Mouse (Mus musculus) T-cell, adult 2 months (primary cell): ENCODE data around the gene Inf2.

ENCODE experiments used
- DNase-seq: peaks from one replicate; pipeline ENCODE4 v3.0.0; 2022; ENCODE audit warnings: low spot score

Inf2 gene

DNA sequence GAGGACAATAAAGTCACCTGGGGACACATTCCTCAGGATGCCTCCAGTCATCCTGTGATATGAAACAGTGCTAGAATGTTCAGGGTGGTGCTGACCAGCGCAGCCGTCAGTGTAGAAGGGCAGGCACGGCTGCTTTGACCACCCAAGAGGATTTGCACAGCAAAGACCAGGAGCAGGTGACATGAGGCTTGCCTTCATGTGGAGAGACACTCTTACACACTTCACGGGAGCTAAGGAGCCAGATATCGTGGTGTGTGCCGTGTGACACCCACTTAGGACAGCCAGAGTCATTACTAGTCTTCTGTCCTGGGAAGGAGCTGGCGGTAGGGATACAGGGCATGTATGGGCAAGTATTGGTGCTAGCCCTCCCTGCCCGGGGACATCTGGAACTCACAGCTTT lies 18.4 kb upstream of the Inf2 start:
- DNase-seq, result no peak

DNA sequence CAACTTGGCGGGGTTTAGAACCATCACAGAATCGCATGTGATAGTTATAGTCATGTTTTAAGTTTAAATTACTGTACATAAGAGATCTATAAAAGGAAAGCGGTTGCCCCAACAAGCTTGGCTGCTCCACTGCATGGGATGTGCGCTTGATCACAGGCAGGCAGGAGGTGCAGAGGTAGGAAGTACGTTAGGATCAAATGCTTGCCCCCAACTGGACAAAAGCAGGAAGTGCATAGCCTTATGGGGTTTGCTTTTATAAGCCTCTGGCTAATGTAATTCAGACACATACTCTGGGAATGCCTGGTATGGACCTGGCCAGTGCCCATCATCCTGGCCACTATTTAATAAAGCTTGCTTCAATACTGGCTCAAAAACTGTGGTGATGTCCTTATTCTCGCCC lies 17.5 kb upstream of the Inf2 start:
- no peak for DNase-seq

DNA sequence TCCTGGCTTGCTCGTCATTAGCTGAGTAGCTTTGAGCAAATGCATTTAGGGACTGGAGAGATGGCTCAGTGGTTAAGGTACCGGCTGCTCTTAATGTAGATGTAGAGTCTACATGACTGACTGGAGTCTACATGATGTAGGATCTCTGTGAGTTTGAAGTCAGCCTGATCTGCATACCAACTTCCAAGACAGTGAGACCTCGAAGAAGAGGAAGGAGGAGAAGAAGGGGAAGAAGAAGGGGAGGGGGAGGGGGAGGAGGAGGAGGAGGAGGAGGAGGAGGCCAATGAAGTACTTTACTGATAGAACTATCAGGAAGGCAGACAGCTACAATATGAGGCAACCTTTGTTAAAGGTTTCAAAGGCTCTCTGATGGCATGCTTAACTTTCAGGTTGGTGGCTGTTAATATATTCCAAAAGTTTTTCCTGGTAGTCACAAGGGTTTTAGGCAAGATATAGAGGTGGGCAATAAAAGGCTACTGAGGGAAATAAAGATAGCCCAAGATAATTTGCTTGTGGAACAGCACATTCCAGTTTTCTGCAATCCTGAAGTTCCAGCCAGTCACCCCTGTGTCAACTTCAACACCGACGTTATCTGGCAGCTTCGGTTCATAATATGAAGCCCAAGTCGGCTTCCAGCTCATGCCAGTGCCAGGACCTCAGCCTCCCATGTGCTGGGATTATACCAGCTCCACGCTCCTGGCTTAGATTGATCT lies 13.2 kb upstream of the Inf2 start:
- no peak for DNase-seq

DNA sequence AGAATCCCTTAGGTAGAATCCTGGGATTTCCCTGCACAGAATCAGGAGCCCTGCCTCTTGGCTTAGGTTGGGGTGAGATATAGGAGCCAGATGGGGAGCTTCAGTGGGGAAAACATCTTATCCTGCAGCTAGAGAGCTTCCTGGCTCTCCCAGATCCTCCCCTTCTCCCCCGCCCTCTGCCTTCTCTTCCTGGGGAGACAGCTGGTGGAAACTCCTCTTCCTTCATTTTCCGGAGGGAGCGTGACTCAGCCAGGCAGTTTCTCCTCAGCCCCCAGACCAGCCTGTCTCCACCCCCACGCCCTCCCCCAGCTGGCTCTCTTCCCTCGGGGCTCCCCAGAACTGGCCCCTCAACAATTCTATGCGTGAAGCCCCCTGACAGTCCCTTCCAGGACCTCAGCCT lies 12.2 kb upstream of the Inf2 start:
- no peak for DNase-seq

DNA sequence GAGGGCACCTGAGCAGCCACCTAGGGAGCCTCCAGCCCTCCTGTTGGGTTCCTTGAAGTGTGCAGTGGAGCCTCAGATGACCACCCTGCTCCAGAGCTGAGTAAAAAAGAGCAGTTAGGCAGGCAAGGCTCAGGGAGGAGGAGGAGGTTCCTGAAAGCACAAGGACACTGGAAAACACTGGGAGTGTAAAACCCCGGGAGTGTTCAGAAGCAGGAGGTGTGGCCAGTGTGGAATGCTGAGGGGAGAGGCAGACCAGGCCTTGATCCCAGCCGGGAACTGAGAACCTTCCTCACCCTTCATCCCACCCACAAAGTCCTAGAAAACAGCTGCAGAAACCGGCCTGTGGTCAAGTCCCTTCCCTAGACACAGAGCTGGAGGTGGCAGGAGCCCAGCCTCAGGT lies 11.8 kb upstream of the Inf2 start:
- no peak for DNase-seq

DNA sequence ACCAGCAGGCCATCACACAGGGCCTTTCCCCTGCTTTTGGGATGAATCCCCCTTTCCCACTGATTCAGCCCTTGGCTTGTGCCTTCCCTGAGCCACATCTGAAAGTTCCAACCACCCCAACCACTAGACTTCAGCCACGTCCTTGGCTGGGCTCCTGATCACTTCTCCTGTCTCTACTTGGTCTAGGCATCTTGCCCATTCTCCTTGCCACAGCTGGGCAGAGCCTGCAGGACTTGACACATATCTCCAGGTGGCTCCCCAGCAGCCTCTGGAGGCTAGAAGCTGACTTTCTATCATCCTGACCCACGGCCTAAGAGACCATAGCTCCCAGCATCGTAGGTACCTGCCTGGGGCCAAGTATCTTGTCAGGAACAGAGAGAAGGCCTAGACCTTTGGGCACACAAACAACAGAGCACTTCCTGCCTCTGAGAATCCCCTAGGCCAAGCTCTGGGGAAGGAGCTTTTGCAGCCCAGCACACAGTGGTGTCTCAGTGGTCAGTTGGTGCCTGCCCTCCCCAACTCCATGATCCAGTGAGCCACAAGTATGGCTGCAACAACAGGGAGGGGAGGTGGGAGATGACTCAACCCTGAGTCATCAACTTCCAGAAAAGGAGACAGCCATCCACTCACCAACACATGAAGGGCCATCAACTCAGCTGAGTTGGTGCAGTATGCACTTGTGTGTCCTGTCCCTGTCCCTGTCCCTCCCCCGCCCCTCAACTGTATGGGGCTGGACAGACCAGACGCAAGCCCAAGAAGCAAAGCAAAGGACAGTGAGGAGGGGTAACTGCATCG lies 10.1 kb upstream of the Inf2 start:
- DNase-seq, result no peak

DNA sequence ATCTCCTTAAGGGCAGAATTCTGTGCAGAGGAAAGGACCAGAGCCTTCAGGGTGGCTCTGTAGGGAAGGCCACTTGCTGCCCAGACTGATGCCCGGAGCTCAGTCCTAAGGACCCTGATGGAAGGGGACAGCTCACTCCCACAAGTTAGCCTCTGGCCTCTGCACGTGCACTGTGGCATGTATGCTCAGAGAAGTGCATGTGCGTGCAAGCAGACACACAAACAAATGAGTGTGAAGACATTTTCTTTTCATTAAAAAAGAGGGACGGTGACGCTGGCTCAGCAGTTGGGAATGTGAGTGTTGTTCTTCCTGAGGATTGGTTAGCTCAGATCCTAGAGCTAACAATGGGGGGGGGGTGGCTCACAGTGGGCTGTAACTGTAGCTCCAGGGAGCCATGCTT lies 9.2 kb upstream of the Inf2 start:
- DNase-seq, result no peak

DNA sequence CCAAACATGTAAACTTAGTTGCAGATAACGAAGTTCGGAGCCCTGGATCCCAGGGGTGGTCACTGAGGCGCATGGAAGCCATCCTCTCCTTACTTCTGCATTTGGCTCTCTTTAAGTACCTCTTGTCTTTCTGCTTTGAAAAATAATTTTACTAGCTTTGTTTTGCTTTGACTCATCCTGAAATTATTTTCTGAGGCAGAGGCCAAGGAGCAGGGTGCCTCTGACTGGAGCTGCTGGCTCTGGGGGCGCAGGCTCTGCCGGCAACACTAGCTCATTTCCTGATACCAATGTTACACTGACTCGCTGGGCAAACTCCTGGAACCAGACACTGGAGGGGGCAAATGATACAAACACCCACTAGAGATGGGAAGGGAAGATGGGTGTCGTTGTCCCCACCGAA lies 8.7 kb upstream of the Inf2 start:
- no peak for DNase-seq

DNA sequence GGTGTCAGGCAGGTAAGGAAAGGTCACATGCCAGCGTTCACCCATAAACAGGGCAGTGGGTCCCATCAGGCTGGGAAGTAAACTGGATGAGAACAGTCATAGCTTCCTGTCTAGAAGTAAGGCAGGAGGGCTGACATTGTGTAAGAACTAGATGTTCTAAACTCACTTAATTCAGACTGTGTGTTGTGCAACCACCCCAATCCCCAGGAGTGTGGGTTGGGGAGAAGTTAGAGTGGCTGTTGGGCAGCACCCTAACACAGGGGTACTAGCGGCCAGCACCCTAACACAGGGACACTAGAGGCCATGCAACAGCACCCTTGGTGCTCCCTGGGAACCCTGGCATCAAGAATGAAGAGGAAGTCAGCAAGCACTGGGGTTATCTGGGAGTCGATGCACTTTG lies 7.5 kb upstream of the Inf2 start:
- no peak for DNase-seq

DNA sequence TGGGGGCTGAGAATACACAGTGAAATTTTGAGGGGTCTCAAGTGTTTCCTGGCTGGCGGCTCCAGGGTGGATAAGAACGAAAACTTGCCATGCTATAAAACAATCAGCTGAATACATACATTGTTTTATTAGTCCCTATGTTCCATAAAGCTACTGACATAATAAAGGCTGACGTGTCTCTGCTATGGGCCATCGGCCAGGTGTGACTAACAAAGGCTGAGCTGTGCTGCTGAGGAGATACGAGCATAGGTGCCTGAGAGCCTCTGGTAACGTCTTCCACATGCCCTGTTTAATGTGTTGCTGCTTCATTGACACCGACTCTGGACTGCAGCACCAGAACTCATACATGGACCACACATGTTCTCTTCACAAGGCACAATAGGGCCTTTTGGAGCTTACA lies 3.6 kb upstream of the Inf2 start:
- DNase-seq, result no peak

DNA sequence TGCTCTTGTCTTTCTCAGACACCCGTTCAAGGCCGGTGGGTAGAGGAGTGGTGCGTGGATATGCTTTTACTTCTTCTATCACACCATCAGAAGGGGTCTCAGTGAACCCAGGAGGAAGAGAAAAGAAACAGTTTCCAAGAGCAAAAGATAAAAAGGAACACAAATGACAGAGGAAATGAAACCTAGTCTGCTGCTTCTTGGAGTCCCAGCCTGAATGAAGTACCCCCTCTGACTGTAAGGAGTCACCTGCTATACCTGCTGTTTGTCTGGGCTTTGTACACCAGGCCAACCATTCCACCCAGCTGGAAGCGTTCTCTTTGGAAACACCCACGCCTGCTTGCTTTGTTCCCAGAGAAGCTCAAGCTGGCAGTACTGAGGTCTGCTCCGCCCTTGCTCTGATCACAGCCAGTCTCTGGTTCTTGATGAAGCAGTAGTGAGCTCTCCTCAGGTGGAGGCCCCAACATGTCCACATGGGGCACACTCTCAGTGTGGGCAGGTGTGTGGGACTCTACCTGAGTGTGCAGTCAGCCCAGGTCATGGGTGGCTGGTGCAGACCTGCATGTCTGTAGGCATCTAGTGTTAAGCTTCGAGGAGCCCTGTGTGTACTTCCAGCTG lies 2.6 kb upstream of the Inf2 start:
- DNase-seq, result no peak

DNA sequence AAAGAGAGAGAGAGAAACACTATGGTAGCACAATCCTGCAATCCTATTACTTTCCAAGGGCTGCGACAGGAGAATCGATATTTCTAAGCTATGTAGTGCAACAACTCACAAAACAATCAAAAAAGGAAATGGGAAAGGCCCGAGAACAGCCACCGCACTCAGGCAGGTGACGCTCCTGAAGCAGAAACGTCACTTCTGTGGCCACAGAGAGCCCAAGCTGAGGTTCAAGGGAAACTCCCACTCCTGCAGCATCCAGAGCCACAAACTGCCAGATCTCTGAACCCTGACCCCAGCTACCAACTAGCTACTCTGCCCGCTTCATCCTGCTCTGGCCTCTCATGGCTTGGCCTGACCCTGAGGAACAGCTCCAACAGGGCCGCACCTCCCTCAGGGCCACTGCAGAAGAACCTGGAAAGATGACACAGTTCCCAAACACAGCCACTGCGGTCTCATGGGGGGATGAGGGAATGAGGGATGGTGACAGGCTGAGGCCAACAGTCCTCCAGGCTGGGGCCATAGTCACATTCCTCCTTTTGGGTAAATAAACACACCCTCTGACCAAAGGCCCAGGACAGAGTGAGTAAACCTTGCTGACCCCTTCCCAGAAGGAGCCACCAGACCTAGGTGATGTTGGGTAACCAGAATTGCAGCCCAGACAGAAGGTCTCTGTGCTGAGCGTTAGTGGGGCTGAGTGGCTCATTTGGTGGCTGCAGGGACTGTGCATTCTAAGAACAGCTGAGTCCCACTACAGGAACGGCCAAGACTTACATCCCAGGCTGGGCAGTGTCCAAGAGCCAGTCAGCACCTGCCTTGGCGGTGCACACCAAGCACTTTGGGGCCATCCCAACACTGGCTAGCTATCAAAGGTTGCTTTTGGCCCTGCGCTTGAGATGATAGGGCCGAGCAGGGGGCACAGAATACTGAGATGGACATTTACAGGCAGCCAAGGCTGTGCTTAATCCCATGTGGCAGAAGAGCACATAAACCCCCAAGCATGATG lies 1.2 kb upstream of the Inf2 start:
- DNase-seq, result peak; percentile 81

DNA sequence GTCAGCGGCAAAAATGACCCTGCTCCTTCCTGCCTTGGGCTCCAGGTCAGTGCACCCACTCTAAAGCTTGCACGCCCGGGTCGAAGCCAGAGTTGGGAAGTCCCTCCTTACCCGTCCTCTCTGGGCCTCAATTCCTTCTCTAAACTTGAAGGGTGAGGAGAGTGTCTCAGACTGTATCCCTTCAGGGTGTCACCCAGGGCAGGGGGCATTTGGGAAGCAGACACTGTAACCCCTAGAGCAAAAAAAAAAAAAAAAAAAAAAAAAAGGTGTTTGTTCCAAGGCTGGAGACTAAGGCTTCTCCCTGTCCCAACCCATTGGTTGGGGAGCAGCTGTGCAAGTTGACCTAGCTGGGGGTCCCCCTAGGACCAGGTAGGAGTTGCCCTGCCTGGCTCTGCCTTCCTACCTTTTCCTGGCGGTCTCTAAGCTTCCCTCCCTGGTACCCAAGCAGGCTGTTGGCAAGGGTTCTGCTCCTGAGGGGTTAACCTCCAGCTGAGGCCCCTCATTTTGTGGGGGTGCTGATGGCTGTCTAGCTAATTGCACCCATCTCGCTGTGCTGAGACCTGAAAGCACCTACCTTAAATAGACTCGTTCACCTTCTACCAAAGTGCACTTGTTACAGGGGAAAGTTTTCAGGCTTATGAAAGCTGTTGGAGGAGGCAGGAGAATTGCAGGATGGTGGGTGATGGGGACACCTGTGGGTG lies 1.1 kb downstream of the Inf2 start:
- no peak for DNase-seq

DNA sequence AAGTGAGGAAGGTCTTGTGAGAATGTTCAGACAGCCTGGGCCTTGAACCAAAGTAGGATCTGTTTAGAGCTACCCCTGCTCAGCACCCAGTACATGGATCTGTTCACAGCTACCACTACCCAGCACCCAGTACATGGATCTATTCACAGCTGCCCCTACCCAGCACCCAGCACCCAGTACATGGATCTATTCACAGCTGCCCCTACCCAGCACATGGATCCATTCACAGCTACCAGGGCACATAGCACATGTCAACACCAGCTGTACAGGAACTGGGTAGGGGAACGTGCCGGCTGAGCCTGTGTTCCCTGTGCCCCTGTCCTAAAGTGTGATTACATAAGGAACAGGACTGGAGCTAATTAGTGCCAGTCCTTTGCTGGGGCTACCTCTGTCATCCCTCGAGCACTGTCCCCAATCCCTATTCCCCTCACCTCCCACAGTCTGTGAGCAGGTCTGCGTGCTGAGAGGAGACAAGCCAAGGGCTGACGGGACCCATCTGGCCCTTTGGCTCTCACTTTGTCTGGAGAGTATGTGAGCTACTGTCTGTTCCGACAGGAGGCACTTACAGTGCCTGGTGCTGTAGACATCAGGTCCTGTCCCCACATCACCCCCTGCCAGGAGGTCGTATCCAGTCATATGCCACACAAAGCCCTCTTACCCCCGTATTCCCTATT lies 2.1 kb downstream of the Inf2 start:
- DNase-seq, result no peak

DNA sequence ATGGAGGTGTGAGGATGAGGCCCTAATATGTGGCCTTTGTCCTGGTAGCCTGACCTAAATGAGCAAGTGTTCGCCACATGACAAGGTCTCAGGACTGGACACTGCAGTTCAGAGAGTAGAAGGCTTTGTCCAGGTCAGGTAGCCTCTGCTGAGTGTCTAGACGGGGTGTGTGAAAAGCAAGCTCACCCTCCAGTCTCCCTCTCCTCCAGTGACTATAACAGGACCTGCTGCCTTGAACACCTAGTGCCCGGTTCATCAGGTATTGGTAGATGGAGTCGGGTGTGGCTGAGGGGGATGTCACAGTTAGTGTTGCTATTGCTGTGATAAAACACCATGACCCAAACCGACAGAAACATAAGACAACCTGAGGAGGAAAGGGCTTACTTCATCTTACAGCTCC lies 2.7 kb downstream of the Inf2 start:
- no peak for DNase-seq

DNA sequence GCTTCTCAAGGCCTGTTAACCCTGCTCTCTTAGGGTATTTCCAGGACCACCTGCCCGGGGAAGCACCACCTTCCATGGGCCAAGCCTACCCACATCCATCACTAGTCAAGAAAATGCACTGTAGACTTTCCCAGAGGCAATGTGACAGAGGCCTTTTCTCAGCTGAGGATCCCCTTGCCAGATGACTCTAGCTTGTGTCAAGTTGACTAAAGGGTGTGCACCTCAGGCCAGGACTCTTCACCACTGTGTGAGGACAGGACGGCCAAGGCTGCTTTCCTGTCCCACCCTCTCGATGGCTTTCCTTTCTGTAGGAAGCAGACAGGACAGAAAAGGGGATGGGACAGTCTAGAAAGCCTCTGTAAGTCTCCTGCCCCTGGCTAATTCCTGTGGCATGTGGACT lies 3.1 kb downstream of the Inf2 start:
- no peak for DNase-seq

DNA sequence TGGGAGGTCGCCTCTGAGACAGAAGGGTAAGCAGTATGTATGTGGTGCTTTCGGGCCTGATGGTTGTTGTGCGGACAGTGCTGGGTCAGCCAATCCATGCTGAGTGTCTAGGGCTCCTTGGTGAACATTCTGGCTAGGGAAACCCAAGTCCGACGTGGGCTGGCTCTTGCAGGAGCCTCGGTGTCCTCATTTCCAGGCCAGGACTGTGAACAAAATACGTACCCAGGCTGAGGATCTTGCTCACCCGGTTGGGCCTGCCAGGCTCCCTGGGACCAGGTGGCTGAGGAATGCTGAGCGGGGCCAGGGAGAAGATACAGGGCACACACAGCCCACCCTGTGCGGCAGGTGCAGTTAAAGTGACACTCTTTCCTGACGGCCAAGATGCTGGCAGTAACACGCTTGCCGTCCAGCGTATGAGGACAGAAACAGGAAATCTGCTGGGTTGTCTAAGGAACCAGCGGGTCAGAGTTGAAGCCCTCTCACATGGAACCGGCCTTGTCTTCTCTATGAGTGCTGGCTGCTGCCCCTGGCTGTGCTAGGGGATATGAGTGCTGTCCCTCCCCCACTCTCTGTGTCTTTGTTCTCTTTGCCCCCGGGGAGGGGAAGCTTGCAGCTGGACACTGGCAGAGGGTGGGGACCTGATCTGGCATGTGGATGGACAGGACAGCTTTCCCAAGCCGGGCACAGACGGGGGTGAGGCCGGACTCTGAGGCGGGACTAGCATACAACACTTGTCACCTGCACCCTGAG lies 4.6 kb downstream of the Inf2 start:
- DNase-seq, result no peak

DNA sequence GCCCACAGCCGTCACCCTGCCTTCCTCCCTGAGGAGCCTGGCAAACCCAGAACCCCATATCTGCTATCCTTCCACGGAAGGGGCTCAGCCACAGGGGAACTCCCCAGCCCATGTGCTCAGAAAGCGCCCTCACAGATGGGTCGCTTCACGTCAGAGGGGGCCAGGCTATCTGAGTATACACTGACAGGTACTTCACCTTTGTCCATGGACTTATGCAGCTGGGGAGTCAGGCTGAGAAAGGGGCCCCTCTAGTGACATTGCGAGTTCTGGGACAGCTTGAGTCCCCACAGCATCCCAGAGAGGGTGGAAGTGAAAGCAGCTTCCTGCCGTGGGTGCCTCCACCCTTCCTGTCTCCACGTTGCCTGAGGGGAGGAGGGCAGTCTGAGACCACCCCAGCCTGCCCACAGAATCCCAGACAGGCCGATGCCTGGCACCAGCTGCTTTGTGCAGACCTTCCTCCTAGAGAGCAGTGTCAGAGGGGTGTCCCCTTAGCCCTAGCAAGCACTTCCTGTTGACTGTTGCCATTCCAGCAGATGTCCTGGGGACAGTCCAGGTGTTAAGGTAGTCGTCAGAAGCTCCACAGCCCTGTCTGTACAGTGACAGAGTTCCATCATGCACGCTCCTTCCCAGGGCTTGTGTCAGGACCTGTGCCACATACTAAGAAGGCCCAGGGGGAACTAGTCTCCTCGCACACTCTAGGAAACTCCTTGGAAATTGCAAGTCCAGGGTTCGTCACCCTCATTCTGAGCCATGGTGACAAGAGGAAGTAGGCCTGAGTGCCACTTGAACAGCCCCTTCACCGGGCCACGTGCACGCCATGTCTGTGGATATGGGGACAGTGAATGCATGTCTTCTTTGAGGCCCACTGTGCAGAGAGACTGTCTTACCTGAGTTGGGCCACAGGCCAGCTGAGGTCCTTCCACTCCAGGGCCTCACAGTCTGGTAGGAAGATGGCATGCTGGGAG lies 5.6 kb downstream of the Inf2 start:
- DNase-seq, result peak; percentile 44

DNA sequence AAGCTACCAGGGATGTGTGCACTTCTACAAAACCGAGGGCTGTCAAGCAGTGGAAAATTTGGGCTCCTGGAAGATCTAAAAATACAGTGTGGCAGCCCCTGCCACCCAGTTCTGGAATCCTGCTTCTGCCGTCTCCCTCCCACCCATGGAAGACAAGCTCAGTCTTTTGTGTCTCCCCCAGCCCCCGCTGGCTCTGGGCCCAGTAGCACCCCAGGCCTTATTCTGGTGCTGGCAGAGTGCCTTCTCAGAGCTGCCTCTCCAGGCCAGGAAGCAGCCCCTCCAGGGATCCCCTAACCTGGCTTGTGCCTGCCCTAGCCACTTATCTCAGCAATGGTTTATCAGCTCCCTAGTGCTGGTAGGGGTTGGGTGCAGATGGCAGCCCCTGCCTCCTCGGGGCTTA lies 6.4 kb downstream of the Inf2 start:
- no peak for DNase-seq
